Mouse (Mus musculus) heart, postnatal 14 days (tissue): ENCODE measurements around the gene Pqlc2. TPM values are rescaled to one million over a fixed set of nuclear protein-coding genes. Genes with fewer than 3 reads are reported as not detected.

ENCODE experiments used
- microRNA-seq, 2 experiments: library from miRNA; unstranded; fragments of <30 nt; microRNA quantifications; one replicate each; pipeline ENCODE4 v1.2.0; 2021 to 2022
- total RNA-seq, 2 experiments: library from RNA; stranded (reverse); gene quantifications; 2 replicates each; pipeline ENCODE4 v1.2.3; 2021

Gene Pqlc2
- total RNA-seq, 2 experiments from 2014 or later: 7.1 to 8.4 TPM

Small RNA genes lying within 50 kb of the gene (microRNA-seq; reads per million reads assigned to microRNA genes)
- gene Gm24245 (0 to 0.54 reads per million in 2 experiments), gene Gm25732 (0.36 to 1.1 reads per million in 2 experiments)

Other genes starting within 250 kb of the Pqlc2 start
- gene Htr6, start 235.1 kb downstream of the Pqlc2 start, total RNA-seq: not detected
- 10 to 100 TPM; 32.1 to 32.2 TPM for gene Nbl1, start 217.7 kb downstream of the Pqlc2 start, total RNA-seq
- gene Minos1, start 179.6 kb downstream of the Pqlc2 start, total RNA-seq: 100 to 1,000 TPM; 731 to 790 TPM
- 100 to 1,000 TPM; 418 to 433 TPM for gene Capzb, start 117.8 kb downstream of the Pqlc2 start, total RNA-seq
- 10 to 100 TPM; 35.6 to 39.4 TPM for gene Akr7a5, start within 50 bp of the Pqlc2 start, total RNA-seq
- gene Mrto4, start 41.9 kb upstream of the Pqlc2 start, total RNA-seq: 10 to 100 TPM; 27.1 to 34.7 TPM
- 10 to 100 TPM; 43.0 to 54.6 TPM for gene Emc1, start 41.9 kb upstream of the Pqlc2 start, total RNA-seq
- 100 to 1,000 TPM; 109 to 115 TPM for gene Ubr4, start 41.9 kb upstream of the Pqlc2 start, total RNA-seq
- gene Iffo2, start 219.8 kb upstream of the Pqlc2 start, total RNA-seq: 1 to 10 TPM; 8.7 to 9.1 TPM